Mouse (Mus musculus) midbrain, embryonic 13.5 days (tissue): ENCODE data around the gene Entpd2. TPM values are rescaled to one million over a fixed set of nuclear protein-coding genes. Genes with fewer than 3 reads are reported as not detected.
"Not testable (repeated sequence)": the region's sequence is repeated elsewhere in the genome, so short reads cannot be mapped to it uniquely, and the experiment has no call there.

Experiments
- ATAC-seq: fragments of 200-750 bp; cut with Nextera tagmentation; 2 replicates; pipeline ENCODE4 v1.8.0; 2017; ENCODE audit warnings: mild to moderate bottlenecking, moderate TSS enrichment, moderate library complexity
- H3K27ac ChIP-seq: fragments of 300-500 bp; sonication (generic); 2 replicates; pipeline ENCODE4 v1.5.1; 2015; ENCODE audit warnings: inconsistent platforms, mild to moderate bottlenecking, moderate library complexity
- H3K27me3 ChIP-seq: fragments of 300-500 bp; sonication (generic); 2 replicates; pipeline ENCODE4 v1.6.1; 2015; ENCODE audit warnings: mild to moderate bottlenecking, inconsistent platforms
- H3K36me3 ChIP-seq: fragments of 300-500 bp; sonication (generic); 2 replicates; pipeline ENCODE4 v1.6.1; 2015; ENCODE audit warnings: mild to moderate bottlenecking, inconsistent platforms
- H3K4me1 ChIP-seq: fragments of 300-500 bp; sonication (generic); replicated peaks from 2 replicates; pipeline ENCODE4 v1.6.1; 2015; ENCODE audit warnings: inconsistent platforms
- H3K4me2 ChIP-seq: fragments of 300-500 bp; sonication (generic); replicated peaks from 2 replicates; pipeline ENCODE4 v1.6.1; 2015; ENCODE audit warnings: moderate library complexity, mild to moderate bottlenecking, inconsistent platforms
- H3K4me3 ChIP-seq: fragments of 300-500 bp; sonication (generic); replicated peaks from 2 replicates; pipeline ENCODE4 v1.5.1; 2015; ENCODE audit warnings: mild to moderate bottlenecking, inconsistent platforms
- H3K9ac ChIP-seq: fragments of 300-500 bp; sonication (generic); replicated peaks from 2 replicates; pipeline ENCODE4 v1.6.1; 2015; ENCODE audit warnings: mild to moderate bottlenecking, inconsistent platforms
- H3K9me3 ChIP-seq: fragments of 300-500 bp; sonication (generic); 2 replicates; pipeline ENCODE4 v1.6.1; 2016; ENCODE audit warnings: mild to moderate bottlenecking, inconsistent platforms
- WGBS: fragments of 180-500 bp; shearing (Covaris S2); methylation state at CpG from one replicate; pipeline ENCODE4 v1.1.7; 2015; 5-methylcytosine and 5-hydroxymethylcytosine counted together
- polyA plus RNA-seq: library from polyadenylated mRNA; unstranded; fragments of >200 nt; fragmentation: Nextera tagmentation; extraction: Ambion mirVana; gene quantifications from 2 replicates; pipeline ENCODE4 v1.2.1, GENCODE M21; 2015

Entpd2 gene
- polyA plus RNA-seq, 1 experiment from 2014 or later, result 0.62 TPM

GRCm38 (mm10) chr2:25398065-25398464, 2.4 kb downstream of the Entpd2 start:
- H3K9me3 ChIP-seq, result no peaks in the 10 kb centered on the region
- no peak overlapping the region for H3K27ac ChIP-seq
- H3K4me2 ChIP-seq, result no peak overlapping the region
- H3K4me1 ChIP-seq, result peaks cover 25% of the 10 kb centered on the region
- H3K4me3 ChIP-seq, result no peak overlapping the region
- no peak overlapping the region for H3K9ac ChIP-seq
- peaks cover 76% of the 10 kb centered on the region for H3K27me3 ChIP-seq
- no peaks in the 10 kb centered on the region for H3K36me3 ChIP-seq
- 89% methylated on average over 7 of the region's 7 CpGs for WGBS
- ATAC-seq, result no peak

GRCm38 (mm10) chr2:25399051-25399450, 3.4 kb downstream of the Entpd2 start, which contains the start of gene Npdc1:
Npdc1 (plus strand) TSS chr2:25399351.
- Histone ChIP-seq H3K36me3 (no peaks in the 10 kb centered on the region), H3K9me3 (no peaks in the 10 kb centered on the region), H3K4me3 (no peak within 1 kb of the TSS), H3K9ac (0 out of 2 replicates have a peak within 1 kb of the TSS, but pooled peaks have one; percentile 21), H3K4me1 (peaks cover 29% of the 10 kb centered on the region), H3K4me2 (0 out of 2 replicates have a peak within 1 kb of the TSS, but pooled peaks have one; percentile 49), H3K27ac (no peak within 1 kb of the TSS), H3K27me3 (peaks cover 75% of the 10 kb centered on the region)
- ATAC-seq, result no peak
- WGBS, result 63% methylated on average over 8 of the region's 8 CpGs

- Histone ChIP-seq H3K4me1 (peaks cover 38% of the 10 kb centered on the region), H3K27ac (no peak overlapping the region), H3K9ac (0 out of 2 replicates have a peak overlapping the region, but pooled peaks have one; percentile 21), H3K9me3 (no peaks in the 10 kb centered on the region), H3K27me3 (peaks cover 62% of the 10 kb centered on the region), H3K4me2 (peak overlapping the region; percentile 49), H3K4me3 (peak overlapping the region; percentile 24), H3K36me3 (peaks cover 5% of the 10 kb centered on the region; the same call in 1 of the 2 replicates)
- ATAC-seq, result no peak
- WGBS, result 24% methylated on average over 16 of the region's 16 CpGs
Observed at GRCm38 (mm10) chr2:25400291-25400690, 4.6 kb downstream of the Entpd2 start.

- H3K4me2 ChIP-seq, result peak overlapping the region; percentile 49
- H3K27ac ChIP-seq, result no peak overlapping the region
- H3K36me3 ChIP-seq, result peaks cover 5% of the 10 kb centered on the region; the same call in 1 of the 2 replicates
- H3K4me1 ChIP-seq, result peaks cover 41% of the 10 kb centered on the region
- ATAC-seq, result no peak; the same call in 1 of the 2 replicates
- WGBS, result 3% methylated on average over 17 of the region's 17 CpGs
- no peaks in the 10 kb centered on the region for H3K9me3 ChIP-seq
- H3K27me3 ChIP-seq, result peaks cover 58% of the 10 kb centered on the region
- peak overlapping the region; percentile 24 for H3K4me3 ChIP-seq
- 0 out of 2 replicates have a peak overlapping the region, but pooled peaks have one; percentile 21 for H3K9ac ChIP-seq
Observed at GRCm38 (mm10) chr2:25400764-25401163, 5.1 kb downstream of the Entpd2 start.

- WGBS, result 0% methylated on average over 13 of the region's 13 CpGs
- H3K4me1 ChIP-seq, result peaks cover 44% of the 10 kb centered on the region
- peak overlapping the region; percentile 97 for H3K4me3 ChIP-seq
- peak; percentile 44 for ATAC-seq
- peaks cover 41% of the 10 kb centered on the region for H3K27me3 ChIP-seq
- peaks cover 21% of the 10 kb centered on the region for H3K36me3 ChIP-seq
- H3K9ac ChIP-seq, result peak overlapping the region; percentile 99
- H3K27ac ChIP-seq, result peak overlapping the region; percentile 92
- peak overlapping the region; percentile 72 for H3K4me2 ChIP-seq
- no peaks in the 10 kb centered on the region for H3K9me3 ChIP-seq
Observed at GRCm38 (mm10) chr2:25402377-25402971, 6.8 kb downstream of the Entpd2 start.

- Histone ChIP-seq H3K4me2 (peak overlapping the region; percentile 72), H3K27ac (peak overlapping the region; percentile 92), H3K36me3 (peaks cover 27% of the 10 kb centered on the region), H3K9ac (peak overlapping the region; percentile 99), H3K4me1 (peaks cover 44% of the 10 kb centered on the region), H3K27me3 (peaks cover 34% of the 10 kb centered on the region), H3K9me3 (no peaks in the 10 kb centered on the region), H3K4me3 (peak overlapping the region; percentile 97)
- ATAC-seq, result peak; percentile 73
- 1% methylated on average over 54 of the region's 54 CpGs for WGBS
Observed at GRCm38 (mm10) chr2:25402972-25403601, 7.4 kb downstream of the Entpd2 start.

- H3K4me2 ChIP-seq, result peak overlapping the region; percentile 72
- no peaks in the 10 kb centered on the region for H3K9me3 ChIP-seq
- H3K4me1 ChIP-seq, result peaks cover 44% of the 10 kb centered on the region
- H3K4me3 ChIP-seq, result peak overlapping the region; percentile 97
- H3K27ac ChIP-seq, result peak overlapping the region; percentile 92
- H3K27me3 ChIP-seq, result peaks cover 25% of the 10 kb centered on the region
- 95% methylated on average over 4 of the region's 4 CpGs for WGBS
- peaks cover 36% of the 10 kb centered on the region for H3K36me3 ChIP-seq
- H3K9ac ChIP-seq, result peak overlapping the region; percentile 99
- ATAC-seq, result no peak
Observed at GRCm38 (mm10) chr2:25403994-25404393, 8.3 kb downstream of the Entpd2 start.

GRCm38 (mm10) chr2:25408908-25409307, 13.2 kb downstream of the Entpd2 start:
- no peak overlapping the region for H3K4me2 ChIP-seq
- no peak overlapping the region for H3K27ac ChIP-seq
- peaks cover 29% of the 10 kb centered on the region for H3K4me1 ChIP-seq
- H3K9ac ChIP-seq, result no peak overlapping the region
- WGBS, result 89% methylated on average over 10 of the region's 10 CpGs
- H3K36me3 ChIP-seq, result peaks cover 58% of the 10 kb centered on the region
- ATAC-seq, result no peak
- H3K27me3 ChIP-seq, result no peaks in the 10 kb centered on the region
- H3K4me3 ChIP-seq, result no peak overlapping the region
- H3K9me3 ChIP-seq, result no peaks in the 10 kb centered on the region

GRCm38 (mm10) chr2:25413436-25413835, 17.8 kb downstream of the Entpd2 start:
- H3K9ac ChIP-seq, H3K4me2 ChIP-seq, H3K27ac ChIP-seq, H3K9me3 ChIP-seq, H3K4me1 ChIP-seq, H3K27me3 ChIP-seq, H3K4me3 ChIP-seq, ATAC-seq: not testable (repeated sequence)
- H3K36me3 ChIP-seq, result peaks cover 28% of the 10 kb centered on the region

- ATAC-seq, result no peak
Observed at GRCm38 (mm10) chr2:25417426-25417825, 21.8 kb downstream of the Entpd2 start.

GRCm38 (mm10) chr2:25421896-25422295, 26.2 kb downstream of the Entpd2 start:
- no peak overlapping the region for H3K4me2 ChIP-seq
- peaks cover 30% of the 10 kb centered on the region for H3K27me3 ChIP-seq
- H3K36me3 ChIP-seq, result no peaks in the 10 kb centered on the region
- H3K4me1 ChIP-seq, result peaks cover 2% of the 10 kb centered on the region; the same call in 1 of the 2 replicates
- peak; percentile 51 for ATAC-seq
- no peaks in the 10 kb centered on the region for H3K9me3 ChIP-seq
- no peak overlapping the region for H3K4me3 ChIP-seq
- H3K9ac ChIP-seq, result no peak overlapping the region
- WGBS, result 20% methylated on average over 3 of the region's 3 CpGs
- H3K27ac ChIP-seq, result no peak overlapping the region

More at GRCm38 (mm10) chr2:25417426-25417825, 21.8 kb downstream of the Entpd2 start:
- Histone ChIP-seq H3K9ac (no peak overlapping the region), H3K4me3 (no peak overlapping the region), H3K4me1 (peaks cover 2% of the 10 kb centered on the region; the same call in 1 of the 2 replicates), H3K27ac (no peak overlapping the region), H3K27me3 (no peaks in the 10 kb centered on the region), H3K36me3 (peaks cover 3% of the 10 kb centered on the region), H3K4me2 (no peak overlapping the region), H3K9me3 (no peaks in the 10 kb centered on the region)
- WGBS, result 13% methylated on average over 3 of the region's 3 CpGs
